Mouse (Mus musculus): ENCODE measurements at regions not wholly inside any gene's neighbourhood (a gene's known extent, or its start where the extent isn't known, plus 50 kb on each side); places are given as distances from the start of the nearest gene placed in this dataset.
"Not testable (repeated sequence)": the region's sequence is repeated elsewhere in the genome, so short reads cannot be mapped to it uniquely, and the experiment has no call there.

DNA sequence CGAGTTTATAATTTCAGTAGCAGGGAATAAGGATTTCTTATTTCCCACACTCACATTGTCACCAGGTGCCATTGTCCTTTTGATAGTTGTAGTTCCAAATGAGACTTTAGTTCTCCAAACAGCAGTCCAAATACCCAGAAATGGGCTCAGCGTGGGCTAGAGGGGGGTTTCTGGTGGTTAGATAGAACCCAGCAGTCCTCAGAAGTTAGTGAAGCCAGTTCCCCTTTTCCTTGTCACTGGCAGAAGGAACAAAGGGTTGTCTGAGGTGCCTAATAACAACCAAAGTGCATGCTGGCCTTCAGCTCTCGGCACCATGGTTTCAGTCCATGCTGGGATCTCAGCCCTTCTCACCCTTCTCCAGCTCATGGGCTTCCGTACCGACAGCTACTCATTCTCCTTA is 118.1 kb upstream of the Slc38a2 start:
- DNase-seq = no peak

DNA sequence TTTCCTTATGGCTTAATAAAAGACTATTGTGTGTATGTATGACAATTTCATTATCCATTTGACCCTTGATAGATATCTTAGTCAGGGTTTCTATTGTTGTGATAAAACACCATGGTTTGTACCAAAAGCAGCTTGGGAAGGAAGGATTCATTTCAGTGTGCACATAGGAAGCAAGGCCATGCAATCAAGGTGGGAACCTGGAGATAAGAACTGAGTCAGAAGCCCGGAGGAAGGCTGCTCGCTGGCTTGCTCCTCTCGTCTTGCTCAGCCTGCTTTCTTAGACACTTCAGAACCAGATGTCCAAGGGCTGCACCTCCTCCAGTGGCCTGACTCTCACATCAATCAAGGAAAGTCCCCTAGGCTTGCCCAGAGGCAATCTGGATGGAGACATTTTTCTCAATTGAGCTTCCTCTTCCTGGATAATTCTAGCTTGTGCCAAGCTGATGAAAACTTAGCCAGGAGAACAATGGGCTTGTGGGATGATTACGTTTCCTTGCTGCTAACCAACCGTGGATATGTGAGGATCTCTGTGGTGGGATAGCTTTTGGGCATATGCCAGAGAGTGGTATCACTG is 117.6 kb upstream of the Slc38a2 start:
- DNase-seq = no peak

DNA sequence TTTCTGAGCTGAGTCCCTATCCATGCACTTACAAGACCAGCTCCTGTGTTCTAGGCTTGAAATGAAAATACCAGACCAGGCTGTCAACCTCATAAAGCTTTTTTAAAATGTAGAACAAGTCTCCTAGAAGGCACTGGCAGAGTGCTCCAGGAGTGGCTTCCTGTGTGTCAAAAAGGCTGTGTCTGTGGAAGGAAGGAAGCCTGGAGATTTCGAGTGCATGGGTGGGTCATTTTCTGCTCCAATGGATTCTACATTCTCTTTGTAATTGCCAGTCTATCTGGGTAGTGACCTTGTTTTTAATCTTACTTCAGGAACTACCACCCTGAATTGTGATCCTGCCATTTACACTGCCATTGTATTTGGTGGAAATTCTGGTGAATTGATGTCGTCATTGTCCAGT is 113.9 kb upstream of the Slc38a2 start:
- no peak for DNase-seq

DNA sequence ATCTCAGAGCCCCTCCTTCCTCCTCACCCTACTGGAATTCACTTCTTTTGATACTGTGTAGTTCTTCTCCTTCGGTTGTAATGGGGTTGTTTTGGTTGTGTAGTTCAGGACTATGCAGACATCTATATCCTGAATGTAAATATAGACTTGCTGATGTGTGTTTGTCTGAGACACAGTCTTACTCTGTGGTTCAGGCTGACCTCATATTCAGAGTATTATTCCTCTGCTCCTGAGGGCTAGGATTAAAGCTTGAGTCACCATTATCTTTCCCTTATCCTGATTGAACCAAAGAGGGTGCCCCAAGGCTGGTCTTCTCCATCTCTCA is 103.2 kb upstream of the Slc38a2 start:
- no peak for DNase-seq

DNA sequence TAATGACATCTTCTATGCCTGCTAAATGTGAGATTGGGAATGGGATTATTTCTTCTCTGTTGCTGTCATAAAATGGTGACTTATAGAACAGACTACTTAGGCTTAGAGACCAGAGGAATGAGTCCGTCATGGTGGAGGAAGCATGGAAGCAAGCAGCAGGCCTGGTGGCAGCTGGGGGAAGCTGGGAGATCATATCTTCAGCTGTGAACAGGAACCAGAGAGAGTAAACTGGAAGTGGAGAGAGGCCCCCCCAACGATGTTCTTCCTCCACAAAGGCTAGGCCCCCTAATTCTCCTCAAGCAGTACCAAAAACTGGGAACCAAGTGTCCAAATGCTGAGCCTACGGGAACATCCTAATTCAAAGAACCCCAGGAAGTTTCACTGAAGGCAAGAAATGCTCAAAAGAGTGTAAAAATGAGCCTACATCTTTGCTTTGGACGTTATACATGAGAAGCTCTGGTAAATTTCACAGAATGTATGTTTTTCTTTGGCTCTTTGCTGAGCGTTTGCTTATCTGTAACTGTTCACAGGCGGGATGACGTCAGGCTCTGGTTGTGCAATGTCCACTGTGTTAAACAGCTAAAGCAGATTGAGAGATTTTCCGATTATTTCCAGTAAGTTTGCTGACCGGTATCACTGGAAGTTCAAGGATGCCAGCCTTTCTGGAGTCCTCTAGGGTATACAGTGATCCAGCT is 102.7 kb upstream of the Slc38a2 start:
- DNase-seq = no peak

DNA sequence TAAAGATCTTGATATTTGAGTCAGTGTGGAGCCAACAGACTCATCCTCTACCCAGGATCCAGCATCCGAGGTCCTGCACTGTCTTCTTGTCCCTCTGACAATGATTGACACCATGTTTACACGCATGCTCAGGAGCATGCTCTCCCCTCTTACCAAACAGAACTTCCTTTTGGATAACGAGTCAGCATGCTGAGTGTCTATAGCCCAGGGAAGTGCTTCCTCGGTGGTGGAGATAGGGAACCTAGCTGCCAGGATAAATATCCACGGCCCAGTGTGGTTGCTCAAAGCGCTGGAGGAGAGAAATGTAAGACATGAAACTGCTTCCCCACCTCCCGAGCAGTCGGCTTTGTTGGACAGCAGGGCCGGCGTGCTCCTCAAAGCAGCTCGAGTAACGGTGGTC is 99.7 kb upstream of the Slc38a2 start:
- DNase-seq = no peak

DNA sequence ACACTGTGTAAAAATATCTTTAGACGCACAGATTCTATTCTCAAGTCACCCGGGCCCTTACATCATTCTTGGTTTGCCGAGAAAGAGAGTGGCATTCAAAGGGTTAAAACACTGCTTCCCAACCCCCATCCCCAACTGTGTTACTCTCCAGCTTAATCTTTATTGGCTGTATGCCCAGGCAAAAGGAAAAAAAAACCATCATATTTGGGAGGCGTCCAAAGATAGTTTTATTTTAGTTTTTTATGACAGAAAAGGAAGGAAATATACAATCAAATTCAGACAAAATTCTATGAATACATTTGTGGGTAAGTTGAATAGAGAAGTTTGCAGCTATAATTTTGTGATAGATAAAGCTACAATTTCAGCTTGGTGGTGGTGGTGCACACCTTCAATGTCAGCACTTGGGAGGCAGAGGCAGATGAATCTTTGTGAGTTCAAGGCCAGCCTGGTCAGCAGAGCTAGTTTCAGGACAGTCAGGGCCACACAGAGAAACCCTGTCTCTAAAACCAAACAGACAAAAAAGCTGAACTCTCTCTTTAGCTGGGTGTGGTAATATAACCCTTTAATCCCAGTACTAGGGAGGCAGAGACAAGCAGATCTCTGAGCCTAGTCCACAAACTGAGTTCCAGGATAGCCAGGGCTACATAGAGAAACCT is 98.2 kb upstream of the Slc38a2 start:
- DNase-seq = no peak

DNA sequence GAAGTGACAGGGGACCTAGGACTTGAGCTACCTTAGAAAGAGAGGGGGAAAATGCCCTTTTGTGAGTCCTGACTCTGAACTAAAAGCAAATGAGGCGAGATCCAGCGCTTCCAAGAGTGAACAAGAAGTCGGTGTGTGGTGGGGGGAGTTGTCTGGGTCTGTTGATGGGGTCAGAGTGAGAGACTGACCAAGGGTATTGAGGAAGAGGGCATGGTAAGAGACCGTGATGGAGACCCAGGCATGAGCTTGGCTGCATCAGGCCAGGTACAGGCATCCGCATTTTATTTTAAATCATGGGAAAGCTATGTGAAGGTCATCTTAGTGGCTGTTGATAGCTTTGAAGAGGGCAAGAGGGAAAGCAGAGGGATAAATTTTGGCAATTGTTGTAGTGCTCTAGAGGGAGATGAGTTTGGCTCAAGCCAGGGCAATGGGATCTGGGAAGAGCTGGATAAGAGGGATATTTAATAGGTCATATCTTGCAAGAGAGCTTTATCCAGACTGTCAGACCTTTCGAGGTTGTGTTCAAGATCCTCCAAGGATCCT is 94.7 kb upstream of the Slc38a2 start:
- DNase-seq = no peak

DNA sequence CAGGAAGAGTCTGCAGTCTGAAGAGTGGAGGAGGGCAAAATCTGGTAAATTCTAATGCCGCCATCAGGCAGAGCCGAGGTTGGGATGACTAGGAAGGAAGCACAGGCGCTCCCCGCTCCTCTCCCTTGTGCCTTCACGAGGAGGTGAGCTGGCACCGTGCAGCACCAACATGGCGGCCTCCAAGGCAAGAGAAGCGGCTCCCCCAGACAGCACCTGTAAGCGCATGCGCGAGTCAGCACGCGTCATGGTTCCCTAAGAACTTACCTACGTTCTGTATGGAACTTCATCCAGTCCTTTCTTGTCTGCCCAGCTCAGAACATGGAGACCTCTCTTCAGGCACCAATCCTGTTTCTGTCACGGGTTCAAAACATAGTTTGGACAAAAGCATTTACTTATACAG is 93.7 kb upstream of the Slc38a2 start:
- DNase-seq = no peak

DNA sequence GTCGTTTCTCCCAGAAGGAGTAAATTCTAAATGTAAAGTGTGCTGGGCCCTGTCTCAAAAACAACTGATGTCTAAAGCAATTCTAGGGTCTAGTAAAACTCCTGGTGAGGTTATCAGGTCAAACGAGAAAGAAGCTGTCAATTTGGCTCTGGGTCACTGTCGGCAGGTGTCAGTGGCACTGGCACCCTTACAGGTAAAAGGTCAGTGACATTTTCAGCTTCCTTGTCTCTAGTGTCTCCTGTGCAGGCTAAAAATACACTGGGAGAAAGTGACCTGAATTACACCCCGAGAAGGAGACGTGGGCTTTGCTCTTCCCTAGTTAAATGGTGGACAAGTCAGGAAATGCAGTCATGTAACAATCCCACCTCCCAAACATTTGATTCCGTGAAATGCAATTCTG is 91.8 kb upstream of the Slc38a2 start:
- DNase-seq = no peak

DNA sequence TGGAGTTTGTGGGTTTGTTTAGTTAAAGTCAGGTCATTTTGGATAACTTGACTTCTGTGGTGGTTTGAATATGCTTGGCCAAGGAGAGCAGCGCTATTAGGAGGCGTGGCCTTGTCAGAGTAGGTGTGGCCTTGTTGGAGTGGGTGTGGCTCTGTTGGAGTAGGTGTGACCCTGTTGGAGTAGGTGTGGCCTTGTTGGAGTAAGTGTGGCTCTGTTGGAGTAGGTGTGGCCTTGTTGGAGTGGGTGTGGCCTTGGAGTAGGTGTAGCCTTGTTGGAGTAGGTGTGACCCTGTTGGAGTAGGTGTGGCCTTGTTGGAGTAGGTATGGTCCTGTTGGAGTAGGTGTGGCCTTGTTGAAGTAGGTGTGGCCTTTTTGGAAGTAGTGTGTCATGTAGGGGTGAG is 88.4 kb upstream of the Slc38a2 start:
- DNase-seq = not testable (repeated sequence)

DNA sequence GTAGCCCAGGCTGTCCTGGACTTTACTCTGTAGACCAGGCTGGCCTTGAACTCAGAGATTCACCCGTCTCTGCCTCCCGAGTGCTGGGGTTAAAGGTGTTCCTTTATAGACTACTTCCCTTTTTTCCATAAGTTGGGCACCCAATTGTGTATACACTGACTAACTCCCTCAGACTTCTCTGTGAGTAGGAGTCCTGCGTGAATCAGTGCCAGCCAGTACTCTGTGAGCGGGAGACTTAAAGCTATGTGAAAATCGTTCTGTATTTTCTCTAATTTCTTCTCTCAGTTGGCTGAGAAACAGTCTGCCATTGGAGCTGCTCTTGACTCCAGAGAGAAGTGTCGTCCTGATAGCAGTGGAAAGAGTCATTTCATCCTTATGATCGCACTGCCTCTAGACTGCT is 85.0 kb upstream of the Slc38a2 start:
- DNase-seq = no peak

DNA sequence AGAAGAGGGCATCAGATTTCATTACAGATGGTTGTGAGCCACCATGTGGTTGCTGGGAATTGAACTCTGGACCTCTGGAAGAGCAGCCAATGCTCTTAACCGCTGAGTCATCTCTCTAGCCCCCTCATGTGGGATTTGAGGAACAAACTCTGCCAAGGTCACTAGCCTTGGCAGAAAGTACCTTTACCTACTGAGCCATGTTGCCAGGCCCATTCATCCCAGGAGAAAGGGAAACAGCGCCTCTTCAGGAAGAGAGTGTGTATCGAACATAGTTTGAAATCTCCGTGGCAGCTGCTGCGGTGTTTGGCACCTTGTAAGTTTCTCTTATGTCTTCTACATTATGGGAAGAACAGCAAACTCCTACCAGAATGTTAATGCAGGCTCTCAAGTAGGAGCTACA is 82.0 kb upstream of the Slc38a2 start:
- DNase-seq = no peak

DNA sequence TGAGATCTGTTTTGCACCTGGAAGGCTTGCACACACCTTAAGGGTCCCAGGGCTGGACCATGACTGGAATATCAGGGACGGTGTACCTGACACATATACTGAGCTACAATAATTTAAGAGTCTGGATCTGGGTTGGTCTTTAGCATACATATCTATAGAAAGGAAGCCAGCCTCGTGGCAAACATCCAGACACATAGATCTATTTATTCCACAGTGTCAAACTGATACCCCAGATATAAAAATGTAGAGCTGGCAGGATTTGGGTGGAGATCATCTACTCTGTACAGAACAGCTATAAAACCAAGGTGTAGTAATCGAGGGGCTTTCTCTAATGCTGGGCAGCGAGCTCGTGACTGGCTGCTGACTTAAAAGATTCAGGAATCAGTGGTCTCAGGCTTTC is 81.1 kb upstream of the Slc38a2 start:
- no peak for DNase-seq

DNA sequence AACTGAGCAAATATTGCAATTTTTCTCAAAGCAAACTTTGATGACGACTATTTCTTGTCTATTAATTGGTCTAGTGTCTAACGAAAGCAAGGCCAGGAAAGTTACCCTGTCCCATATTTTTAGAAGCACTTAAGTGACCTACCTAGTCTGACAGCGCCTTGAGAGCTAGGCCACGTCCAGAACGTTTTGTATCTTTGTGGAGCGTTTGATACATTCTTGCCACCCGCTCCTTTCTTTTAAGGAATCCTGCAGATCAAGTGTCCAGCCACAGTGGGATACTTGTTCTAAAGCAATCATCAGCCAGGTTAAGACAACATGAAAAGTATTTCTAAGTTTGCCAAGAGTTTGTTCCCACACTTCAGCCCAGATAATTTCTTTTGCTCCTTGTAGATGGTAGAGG is 79.8 kb upstream of the Slc38a2 start:
- DNase-seq = no peak

DNA sequence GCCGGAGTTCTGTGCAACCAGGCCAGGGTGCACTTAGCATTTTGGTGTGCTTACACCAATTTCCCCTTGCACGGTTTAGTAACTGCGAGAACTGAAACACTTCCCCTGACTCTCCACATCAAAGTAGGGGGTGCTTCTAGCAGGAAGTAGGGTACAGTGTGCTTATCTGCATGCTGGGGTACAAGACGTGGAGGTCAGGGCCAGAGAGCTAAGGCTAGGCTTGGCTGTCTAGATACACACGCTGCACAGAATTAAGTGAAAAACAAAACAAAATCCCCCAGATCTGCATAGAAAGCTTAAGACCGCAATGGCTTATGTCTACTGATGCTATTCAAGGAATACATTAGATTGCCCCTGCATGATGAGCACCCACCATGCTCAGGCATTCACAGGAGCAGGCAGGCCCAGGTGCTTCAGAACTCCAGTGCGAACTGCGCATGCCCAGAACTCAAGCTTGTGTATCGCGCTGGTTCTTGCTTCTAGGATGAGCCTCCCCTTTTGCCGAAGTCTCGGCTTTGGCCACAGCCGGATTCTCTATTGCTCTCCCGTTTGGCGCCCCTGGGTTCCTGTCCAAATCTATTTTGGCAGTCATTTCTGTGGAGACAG is 78.9 kb upstream of the Slc38a2 start:
- DNase-seq = no peak

DNA sequence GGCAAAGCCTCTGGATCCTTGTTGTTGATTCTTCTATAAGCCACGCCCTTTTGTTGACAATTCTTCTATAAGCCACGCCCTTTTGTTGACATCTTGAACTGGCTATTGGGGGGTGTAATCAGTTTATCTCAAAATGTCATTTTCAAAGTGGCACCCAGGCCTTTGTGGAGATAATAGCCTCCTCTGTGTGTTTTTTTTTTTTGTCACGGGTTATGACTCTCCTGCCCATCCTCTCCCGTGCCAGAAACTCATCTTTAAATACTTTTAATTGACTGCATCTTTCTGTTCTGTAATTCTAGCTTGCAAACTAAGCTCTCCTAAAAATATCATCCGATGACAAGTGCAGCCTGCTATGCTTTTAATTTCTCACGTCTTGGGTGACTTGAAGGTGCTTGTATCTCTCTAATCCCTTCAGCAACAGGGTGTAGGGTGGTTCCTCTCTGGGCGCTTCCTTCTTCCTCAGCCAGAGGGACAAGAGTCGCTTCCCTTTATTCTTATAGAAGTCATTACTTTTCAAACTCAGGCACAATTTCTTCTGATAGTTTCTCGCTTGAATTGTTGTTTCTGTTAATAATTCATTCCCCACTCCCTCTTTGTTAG is 77.0 kb upstream of the Slc38a2 start:
- DNase-seq = no peak

DNA sequence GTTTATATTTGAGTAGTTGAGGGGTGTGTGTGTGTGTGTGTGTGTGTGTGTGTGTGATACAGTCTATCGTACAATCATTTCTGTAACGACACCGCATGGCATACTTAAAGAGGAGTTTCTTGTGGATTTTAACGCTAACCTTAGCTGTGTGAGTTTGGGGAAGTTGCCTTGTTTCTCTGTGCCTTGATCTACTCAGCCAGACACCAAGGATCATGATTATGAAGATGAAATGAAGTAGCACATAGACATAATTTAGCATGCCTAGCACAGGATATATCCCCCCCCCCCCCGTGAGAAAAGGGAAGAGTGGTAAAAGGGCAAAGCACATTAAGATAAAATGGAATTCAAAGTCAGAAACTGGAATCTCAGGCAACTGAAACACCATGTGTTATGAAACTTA is 75.6 kb upstream of the Slc38a2 start:
- DNase-seq = no peak

DNA sequence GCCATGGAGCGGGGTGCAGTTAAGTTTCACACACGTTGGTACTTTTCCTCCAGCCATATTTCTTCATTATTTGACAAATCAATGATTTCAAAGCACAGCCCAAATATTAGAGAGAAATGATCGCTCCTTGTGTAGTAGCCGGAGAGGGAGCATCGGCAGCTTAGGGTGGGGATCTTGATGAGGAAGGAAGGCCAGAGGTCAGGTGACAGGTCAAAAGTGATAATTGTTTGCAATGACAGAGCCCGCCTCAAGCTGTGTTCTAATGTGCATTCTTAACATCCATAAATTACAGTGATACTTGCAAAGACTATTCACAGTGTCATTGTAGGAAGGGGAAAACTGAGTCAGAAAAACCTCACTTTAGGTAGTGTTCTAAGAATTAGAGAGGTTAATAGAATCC is 75.1 kb upstream of the Slc38a2 start:
- DNase-seq = no peak

DNA sequence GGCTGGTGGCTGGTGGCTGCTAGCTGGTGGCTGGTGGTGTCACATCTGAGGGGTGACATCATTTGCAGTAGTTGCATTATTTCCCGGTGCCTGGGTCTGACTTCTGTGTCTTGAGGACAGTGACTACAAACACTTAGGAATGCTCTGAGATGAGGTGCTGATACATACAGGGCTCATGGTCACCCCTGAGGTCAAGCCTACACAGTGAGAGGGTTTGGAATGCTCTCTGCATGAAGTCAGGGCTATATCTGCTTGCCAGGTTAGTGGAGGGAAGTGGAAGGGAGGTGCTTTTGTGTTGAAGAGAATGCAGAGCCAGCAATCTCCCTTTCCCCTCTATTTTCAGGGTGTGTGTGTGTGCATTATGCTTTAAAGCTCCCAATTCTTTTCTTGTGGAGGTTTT is 74.1 kb upstream of the Slc38a2 start:
- DNase-seq = no peak

DNA sequence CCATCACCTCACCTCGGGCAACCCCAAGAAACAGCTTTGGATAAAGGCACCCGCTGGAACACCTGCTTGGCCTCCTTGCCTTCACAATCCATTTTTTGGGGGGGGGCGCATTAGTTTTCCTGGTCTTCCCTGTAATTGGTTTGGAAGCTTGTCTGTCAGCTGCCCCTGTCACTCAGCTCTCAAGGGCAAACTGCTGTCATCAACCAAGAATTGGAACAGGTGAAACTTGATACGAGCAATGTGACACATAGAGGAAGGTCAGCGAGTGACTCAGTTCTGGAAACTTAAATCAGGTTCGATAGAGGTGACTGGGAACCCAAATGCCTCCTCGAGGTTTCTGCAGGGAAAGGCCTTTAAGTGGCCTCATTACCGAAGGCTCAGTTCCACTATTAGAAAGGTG is 73.2 kb upstream of the Slc38a2 start:
- DNase-seq = no peak

DNA sequence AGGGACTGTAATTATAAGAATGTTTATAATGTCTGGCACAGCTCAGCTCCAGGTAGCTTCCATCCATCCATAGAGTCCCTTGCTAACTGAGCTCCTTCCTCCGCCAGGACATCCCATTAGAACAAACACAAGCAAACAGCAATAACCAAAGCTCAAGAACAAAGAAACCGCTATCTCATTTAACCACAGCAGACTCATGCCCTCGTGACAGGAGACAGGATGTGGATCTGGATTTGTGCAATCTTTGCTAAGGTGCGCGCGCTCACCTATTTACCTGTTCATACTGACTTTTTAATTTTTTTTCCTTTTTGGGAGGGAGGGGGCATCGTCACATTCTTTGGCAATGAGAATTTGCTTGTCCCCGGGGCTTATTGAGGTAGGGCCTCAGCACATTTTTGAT is 71.3 kb upstream of the Slc38a2 start:
- DNase-seq = no peak

DNA sequence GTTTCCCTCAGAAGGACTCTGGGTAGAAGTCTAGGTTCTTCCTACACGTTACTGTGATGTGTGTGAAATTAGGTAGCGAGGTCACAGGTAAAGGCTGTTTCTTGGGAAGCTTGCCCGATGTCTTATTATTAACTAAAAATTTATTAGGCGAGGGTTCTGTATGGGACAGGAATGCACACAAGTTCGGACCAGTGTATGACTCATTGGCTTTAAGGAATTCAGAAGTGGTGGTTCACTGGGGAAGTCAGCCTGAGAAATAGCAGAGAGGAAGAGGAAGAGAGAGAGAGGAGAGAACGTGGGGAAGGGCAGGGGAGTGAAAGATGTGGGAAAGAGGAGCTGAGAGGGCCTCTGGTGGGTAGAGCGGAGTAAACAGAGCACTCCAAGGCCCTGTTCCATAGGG is 70.8 kb upstream of the Slc38a2 start:
- no peak for DNase-seq

DNA sequence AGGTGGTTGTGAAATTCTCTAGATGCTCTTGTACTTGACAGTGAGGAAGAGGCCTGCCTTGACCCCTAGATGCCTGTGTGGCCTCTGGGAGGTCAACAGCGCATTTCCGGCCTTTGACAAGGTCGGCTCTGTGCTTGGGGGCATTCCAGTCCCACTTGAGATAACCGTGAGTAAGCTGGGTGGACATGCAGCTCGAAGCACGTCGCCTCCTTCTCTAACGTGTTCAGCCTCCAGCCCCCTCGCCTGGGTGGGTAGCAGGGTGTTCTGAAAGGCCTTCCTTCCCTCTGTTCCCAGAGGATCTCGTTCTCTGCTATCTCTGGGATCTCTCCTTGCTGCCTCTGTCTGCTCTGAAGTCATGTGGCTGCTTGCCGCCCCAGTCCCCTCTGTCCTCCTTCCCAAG is 70.2 kb upstream of the Slc38a2 start:
- DNase-seq = no peak

Measured in layer of hippocampus, postnatal 36 days (tissue).